Comparison of ENCODE assay signal across 10 mouse cellular contexts in genomic region chr1:43467656-43468055, GRCm38 (mm10). TPM values are rescaled to one million over a fixed set of nuclear protein-coding genes. Genes with fewer than 3 reads are reported as not detected.
A peak's percentile ranks its signal among the peaks of the same experiment; 100 is the strongest.
DNase-seq lines count a peak whose midpoint lies in the region; ATAC-seq lines count a peak whose summit lies in the region.
"Had no signal": no experiment of that assay in that cellular context is flagged by ENCODE, and none has a peak within 500 bp of the region (broad histone marks: within the 10 kb centered on the region; RNA-seq: fewer than 3 reads in every experiment).

No protein-coding gene starts in this region.

- no peaks in the 10 kb centered on the region for H3K9me3 ChIP-seq in heart, embryonic 12.5 days (replicated peaks)
- no peaks in the 10 kb centered on the region for H3K9me3 ChIP-seq in hindbrain, embryonic 10.5 days
- H3K9me3 ChIP-seq in forebrain, embryonic 10.5 days = no peaks in the 10 kb centered on the region
- H3K9me3 ChIP-seq: embryonic facial prominence, embryonic 15.5 days; G1E had no signal

- no peak overlapping the region for H3K27ac ChIP-seq in heart, embryonic 12.5 days (ENCODE audit: poor library complexity, severe bottlenecking)
- no peak overlapping the region for H3K27ac ChIP-seq in hindbrain, embryonic 10.5 days
- H3K27ac ChIP-seq in forebrain, embryonic 10.5 days = no peak overlapping the region

- ATAC-seq in heart, embryonic 12.5 days (ENCODE audit: insufficient number of reproducible peaks, low FRiP score) = no peak

- DNase-seq in heart, adult 18-20 months = peak; percentile 51 to 65
- peak; percentile 69 for DNase-seq in CD4-positive helper T cell, adult 2 months (ENCODE audit: low read depth, low spot score)
- DNase-seq in cerebellum, adult 18-20 months = peak; percentile 66 to 75
- DNase-seq in lung, postnatal 14 days = peak; percentile 58
- no peak for DNase-seq in embryo, embryonic 11 days
- DNase-seq in hindbrain, embryonic 10.5 days (ENCODE audit: low spot score) = no peak
- no peak for DNase-seq in forebrain, embryonic 10.5 days (ENCODE audit: extremely low spot score, low spot score)

- H3K4me3 ChIP-seq in heart, embryonic 12.5 days = no peak overlapping the region
- no peak overlapping the region for H3K4me3 ChIP-seq in hindbrain, embryonic 10.5 days
- H3K4me3 ChIP-seq in forebrain, embryonic 10.5 days = no peak overlapping the region
- H3K4me3 ChIP-seq: embryonic facial prominence, embryonic 15.5 days had no signal

- no peaks in the 10 kb centered on the region for H3K36me3 ChIP-seq in heart, embryonic 12.5 days
- no peaks in the 10 kb centered on the region for H3K36me3 ChIP-seq in hindbrain, embryonic 10.5 days
- H3K36me3 ChIP-seq in forebrain, embryonic 10.5 days (replicated peaks) = no peaks in the 10 kb centered on the region; the same call in none of the 2 replicates
- H3K36me3 ChIP-seq: embryonic facial prominence, embryonic 15.5 days had no signal

- peaks cover 87% of the 10 kb centered on the region for H3K4me1 ChIP-seq in heart, embryonic 12.5 days (replicated peaks)
- peaks cover 13% of the 10 kb centered on the region; the same call in 1 of the 2 replicates for H3K4me1 ChIP-seq in hindbrain, embryonic 10.5 days (replicated peaks)
- peaks cover 21% of the 10 kb centered on the region for H3K4me1 ChIP-seq in forebrain, embryonic 10.5 days

- no peaks in the 10 kb centered on the region for H3K27me3 ChIP-seq in heart, embryonic 12.5 days (replicated peaks)
- H3K27me3 ChIP-seq in hindbrain, embryonic 10.5 days (ENCODE audit: insufficient read depth, poor library complexity, severe bottlenecking) = no peaks in the 10 kb centered on the region
- no peaks in the 10 kb centered on the region for H3K27me3 ChIP-seq in forebrain, embryonic 10.5 days (ENCODE audit: poor library complexity, severe bottlenecking)
- H3K27me3 ChIP-seq: embryonic facial prominence, embryonic 15.5 days had no signal

- 79% methylated on average over 8 of the region's 8 CpGs for WGBS in heart, embryonic 12.5 days
- 93% methylated on average over 8 of the region's 8 CpGs for WGBS in hindbrain, embryonic 10.5 days
- WGBS in forebrain, embryonic 10.5 days = 91% methylated on average over 8 of the region's 8 CpGs

- no peak overlapping the region for H3K4me2 ChIP-seq in heart, embryonic 12.5 days
- H3K4me2 ChIP-seq: embryonic facial prominence, embryonic 15.5 days had no signal

- H3K9ac ChIP-seq in heart, embryonic 12.5 days = no peak overlapping the region
- H3K9ac ChIP-seq: embryonic facial prominence, embryonic 15.5 days had no signal

RNA-seq across cellular contexts. Expression of gene Nck2, which starts 23.3 kb away (rescaled TPM):
- total RNA-seq in heart, adult 18-20 months (2021) = 10 to 100 TPM; 12.9 to 13.0 TPM
- 35.6 and 36.4 TPM in 2 replicates for polyA plus RNA-seq in heart, embryonic 12.5 days (2016; fragmentation: Nextera tagmentation; extraction: Ambion mirVana)
- polyA plus RNA-seq in hindbrain, embryonic 10.5 days (2016; fragmentation: Nextera tagmentation; extraction: Ambion mirVana) = 39.5 and 40.8 TPM in 2 replicates
- polyA plus RNA-seq in forebrain, embryonic 10.5 days (2016; fragmentation: Nextera tagmentation; extraction: Ambion mirVana) = 35.3 and 36.8 TPM in 2 replicates

Comparison
In these comparisons a context has a peak if more than half of its experiments do, and no peak if none do; other contexts are left out.
1. DNase-seq: peak in heart, adult 18-20 months (2 of 2), CD4-positive helper T cell, adult 2 months (single experiment), cerebellum, adult 18-20 months (2 of 2) and lung, postnatal 14 days (single experiment); none in embryo, embryonic 11 days (single experiment), hindbrain, embryonic 10.5 days (single experiment) and forebrain, embryonic 10.5 days (single experiment).